18 mouse cellular contexts compared by ENCODE assay signal in the genomic region with DNA sequence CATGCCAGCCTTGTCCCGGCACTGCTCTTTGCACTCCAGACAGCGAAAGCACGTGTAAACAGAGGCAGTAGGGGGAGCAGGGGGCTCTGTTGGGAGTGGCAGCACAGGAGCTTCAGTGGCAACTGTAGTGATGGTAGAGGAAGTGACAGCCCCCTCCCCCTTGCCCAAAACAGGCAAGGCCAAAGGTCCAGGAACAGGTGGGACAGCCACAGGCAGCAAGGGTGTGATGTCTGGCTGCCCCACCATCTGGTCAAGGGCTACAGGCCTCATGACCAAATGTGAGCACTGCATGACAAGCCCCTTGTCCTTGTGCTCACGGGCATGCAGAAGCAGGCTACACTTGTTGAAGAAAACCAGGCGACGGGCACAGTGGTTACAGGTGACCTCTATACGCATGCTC.
"Had no signal": no experiment of that assay in that cellular context is flagged by ENCODE, and none has a peak within 500 bp of the region (broad histone marks: within the 10 kb centered on the region; RNA-seq: fewer than 3 reads in every experiment).

No protein-coding gene starts in this region.

- H3K9me3 ChIP-seq: lung, embryonic 15.5 days; megakaryocyte, embryonic 14.5 days; midbrain, embryonic 13.5 days; midbrain, embryonic 15.5 days; neural tube, embryonic 13.5 days; neural tube, embryonic 15.5 days had no signal

- H3K27ac ChIP-seq: lung, embryonic 15.5 days; macrophage; midbrain, embryonic 13.5 days; midbrain, embryonic 15.5 days; neural tube, embryonic 13.5 days; neural tube, embryonic 15.5 days had no signal

- H3K4me3 ChIP-seq: lung, embryonic 15.5 days; megakaryocyte, embryonic 14.5 days; midbrain, embryonic 13.5 days; midbrain, embryonic 15.5 days; neural tube, embryonic 13.5 days; neural tube, embryonic 15.5 days had no signal

- H3K27me3 ChIP-seq: lung, embryonic 15.5 days; megakaryocyte, embryonic 14.5 days; midbrain, embryonic 13.5 days; midbrain, embryonic 15.5 days; neural tube, embryonic 13.5 days; neural tube, embryonic 15.5 days had no signal

- DNase-seq: lung, adult 18-20 months; lung, postnatal 14 days; lung, postnatal 36 days; retina, postnatal 1 day; right cerebral cortex, adult 18-20 months; right cerebral cortex, postnatal 25 days; right cerebral cortex, postnatal 4 days; spleen, adult 18-20 months; thymus, adult 18-20 months; thymus, postnatal 14 days; thymus, postnatal 36 days had no signal
